Comparison of ENCODE assay signal across 8 mouse cellular contexts in genomic region chr6:149193276-149193905, GRCm38 (mm10). TPM values are rescaled to one million over a fixed set of nuclear protein-coding genes. Genes with fewer than 3 reads are reported as not detected.
A peak's percentile ranks its signal among the peaks of the same experiment; 100 is the strongest.
DNase-seq lines count a peak whose midpoint lies in the region.

No protein-coding gene starts in this region.

- DNase-seq in retina, postnatal 1 day: peak; percentile 1
- no peak for DNase-seq in retina, embryonic 14.5 days (ENCODE audit: low spot score)
- peak; percentile 93 for DNase-seq in c-Kit-positive CD71-positive TER-119-positive erythroid progenitor cells, embryonic 14.5 days (ENCODE audit: low spot score)
- DNase-seq in kidney, adult 9 months: peak; percentile 92
- peak; percentile 72 to 80 for DNase-seq in monocyte, adult 2 months (ENCODE audit: low read depth in 1 of 2, low spot score in 2 of 2)
- DNase-seq in layer of hippocampus, postnatal 25 days (ENCODE audit: extremely low spot score in 1 of 2, low spot score in 1 of 2): no peak
- no peak for DNase-seq in left cerebral cortex, adult 9 months (ENCODE audit: low spot score in 2 of 2)
- no peak for DNase-seq in thymus, adult 18-20 months

RNA-seq across cellular contexts. Expression of gene Amn1, which starts 4.9 kb away (rescaled TPM):
- total RNA-seq in layer of hippocampus, postnatal 25 days (2021): 10 to 100 TPM; 31.5 to 33.6 TPM

RNA-seq across cellular contexts. Expression of gene Etfbkmt, which starts 53.7 kb away (rescaled TPM):
- total RNA-seq in layer of hippocampus, postnatal 25 days (2021): 1 to 10 TPM; 2.4 to 4.5 TPM

Comparison
In these comparisons a context has a peak if more than half of its experiments do, and no peak if none do; other contexts are left out.
1. DNase-seq: peak in retina, postnatal 1 day (single experiment), c-Kit-positive CD71-positive TER-119-positive erythroid progenitor cells, embryonic 14.5 days (single experiment), kidney, adult 9 months (single experiment) and monocyte, adult 2 months (2 of 2); none in retina, embryonic 14.5 days (single experiment), layer of hippocampus, postnatal 25 days (0 of 2), left cerebral cortex, adult 9 months (0 of 2) and thymus, adult 18-20 months (0 of 2).